Mouse (Mus musculus): ENCODE results near the gene Mfap5.

GRCm38 (mm10) chr6:122493799-122494472 lies 11.7 kb upstream of the Mfap5 start:
- TF ChIP-seq CTCF (IDR thresholded peaks at IDR 0.05; ENCODE audit: borderline replicate concordance, extremely low read depth, insufficient read depth, insufficient read length) (no peak), POLR2A (IDR thresholded peaks at IDR 0.05; ENCODE audit: borderline replicate concordance, extremely low read depth, insufficient read depth, insufficient read length, poor library complexity, severe bottlenecking) (no peak)

Data from brain, embryonic 14.5 days (tissue).